Mouse (Mus musculus) lung, postnatal 36 days (tissue): ENCODE data around the gene Gm44511.
"Not testable (repeated sequence)": the region's sequence is repeated elsewhere in the genome, so short reads cannot be mapped to it uniquely, and the experiment has no call there.

Source experiments
- DNase-seq: peaks from one replicate; pipeline ENCODE4 v3.0.0; 2022; ENCODE audit warnings: mixed read lengths

The Gm44511 gene

DNA sequence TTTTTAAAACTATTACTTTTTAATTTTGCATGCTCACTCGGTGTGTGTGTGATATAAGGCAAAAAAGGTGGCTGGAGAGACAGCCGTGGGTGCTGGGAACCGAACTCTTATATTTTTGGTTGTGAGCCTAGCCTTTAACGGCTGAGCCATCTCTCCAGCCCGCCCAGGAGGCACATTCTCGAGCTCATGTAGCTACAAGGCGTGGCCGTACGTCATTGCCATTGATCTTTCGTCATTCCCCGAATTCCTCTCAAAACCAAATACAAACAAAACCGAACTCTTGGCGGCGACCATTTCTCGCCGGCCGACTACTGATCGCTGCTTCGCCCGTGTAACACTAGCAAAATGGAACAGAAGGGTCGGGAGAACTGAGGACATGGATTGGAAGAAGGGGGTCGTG lies 66.1 kb downstream of the Gm44511 start:
- DNase-seq, result peak; percentile 94

DNA sequence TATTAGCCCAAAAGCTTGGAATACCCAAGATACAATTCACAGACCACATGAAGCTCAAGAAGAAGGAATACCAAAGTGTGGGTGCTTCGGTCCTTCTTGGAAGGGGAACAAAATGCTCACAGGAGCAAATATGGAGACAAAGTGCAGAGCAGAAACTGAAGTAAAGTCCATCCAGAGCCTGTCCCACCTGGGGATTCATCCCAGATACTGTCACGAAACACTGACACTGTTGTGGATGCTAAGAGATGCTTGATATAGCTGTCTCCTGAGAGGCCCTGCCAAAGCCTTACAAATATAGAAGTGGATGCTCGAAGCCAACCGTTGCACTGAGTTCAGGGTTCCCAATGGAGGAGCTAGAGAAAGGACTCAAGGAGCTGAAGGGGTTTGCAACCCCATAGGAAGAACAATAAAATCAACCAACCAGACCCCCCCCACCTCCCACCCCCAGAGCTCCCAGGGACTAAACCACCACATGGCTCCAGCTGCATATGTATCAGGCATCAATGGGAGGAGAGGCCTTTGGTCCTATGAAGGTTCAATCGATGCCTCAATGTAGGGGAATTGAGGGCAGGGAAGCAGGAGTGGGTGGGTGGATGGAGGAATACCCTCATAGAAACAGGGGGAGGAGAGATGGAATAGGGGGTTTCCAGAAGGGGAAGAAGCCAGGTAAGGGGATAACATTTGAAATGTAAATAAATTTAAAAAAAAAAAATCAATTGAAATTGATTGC lies 66.7 kb downstream of the Gm44511 start:
- DNase-seq, result no peak

DNA sequence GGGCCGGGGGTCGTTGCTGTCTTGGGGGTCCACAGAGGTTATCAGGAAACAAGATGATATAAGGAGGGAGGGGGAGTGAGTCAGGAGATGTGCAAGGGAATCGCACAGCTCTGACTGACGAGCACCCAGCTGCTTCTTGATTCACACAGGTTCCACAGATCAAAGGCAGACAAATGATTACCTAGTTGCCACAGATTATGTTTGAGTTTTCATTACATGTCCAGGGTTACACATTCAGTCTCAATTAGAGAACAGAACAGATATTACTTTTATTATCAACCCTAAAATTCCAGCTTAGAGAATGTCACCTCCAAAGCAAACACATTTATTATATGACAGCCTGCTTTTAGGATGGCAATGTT lies 70.7 kb downstream of the Gm44511 start:
- not testable (repeated sequence) for DNase-seq

DNA sequence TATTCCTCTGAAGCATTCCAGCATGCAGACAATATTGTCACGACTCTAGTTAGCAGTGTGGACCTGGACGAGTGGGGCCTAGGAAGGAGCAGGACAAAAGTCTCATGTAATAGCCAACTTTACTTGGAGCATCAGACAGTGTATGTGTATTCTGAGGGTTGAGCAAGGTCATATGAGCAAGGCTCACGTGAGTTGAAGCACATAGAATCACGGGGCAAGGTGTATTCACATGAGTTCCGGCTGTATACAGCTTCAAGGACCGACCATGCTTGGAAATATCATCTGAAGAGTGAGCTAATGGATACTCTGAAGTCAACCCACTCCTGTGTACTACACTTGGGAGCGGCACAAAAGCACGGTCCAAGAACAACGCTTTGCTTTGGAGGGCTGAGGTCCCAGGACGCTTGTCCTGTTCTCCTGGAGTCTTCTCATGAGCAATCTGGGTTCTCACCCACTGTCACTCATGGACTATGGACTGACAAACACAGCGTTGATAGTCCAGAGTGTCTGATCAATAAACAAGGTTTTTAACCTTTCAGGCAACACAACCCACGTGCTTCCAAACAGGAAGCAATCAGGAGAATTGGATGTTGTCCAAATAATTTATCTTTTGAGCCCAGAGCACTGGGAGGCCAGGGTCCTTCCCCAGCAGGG lies 71.2 kb downstream of the Gm44511 start:
- DNase-seq, result not testable (repeated sequence)

DNA sequence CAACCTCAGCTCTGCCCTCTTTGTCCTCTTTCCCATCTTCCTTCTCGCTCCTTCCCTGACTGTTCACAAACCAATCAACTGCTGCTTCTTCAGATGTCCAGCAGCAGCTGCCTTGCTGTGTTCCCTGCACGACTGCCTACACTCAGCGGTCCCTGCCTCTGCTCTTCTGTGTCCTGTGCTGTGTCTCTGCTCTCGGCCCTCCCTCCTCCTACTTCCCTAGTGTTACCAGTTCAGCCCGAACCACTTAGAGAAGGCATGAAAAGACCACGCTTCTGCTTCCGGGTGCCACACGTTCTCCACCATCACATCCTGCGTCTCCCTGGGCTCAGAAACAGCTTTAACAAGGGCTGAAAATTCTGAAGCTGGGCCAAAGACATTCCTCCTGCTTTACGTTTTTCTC lies 71.8 kb downstream of the Gm44511 start:
- DNase-seq, result peak; percentile 26

DNA sequence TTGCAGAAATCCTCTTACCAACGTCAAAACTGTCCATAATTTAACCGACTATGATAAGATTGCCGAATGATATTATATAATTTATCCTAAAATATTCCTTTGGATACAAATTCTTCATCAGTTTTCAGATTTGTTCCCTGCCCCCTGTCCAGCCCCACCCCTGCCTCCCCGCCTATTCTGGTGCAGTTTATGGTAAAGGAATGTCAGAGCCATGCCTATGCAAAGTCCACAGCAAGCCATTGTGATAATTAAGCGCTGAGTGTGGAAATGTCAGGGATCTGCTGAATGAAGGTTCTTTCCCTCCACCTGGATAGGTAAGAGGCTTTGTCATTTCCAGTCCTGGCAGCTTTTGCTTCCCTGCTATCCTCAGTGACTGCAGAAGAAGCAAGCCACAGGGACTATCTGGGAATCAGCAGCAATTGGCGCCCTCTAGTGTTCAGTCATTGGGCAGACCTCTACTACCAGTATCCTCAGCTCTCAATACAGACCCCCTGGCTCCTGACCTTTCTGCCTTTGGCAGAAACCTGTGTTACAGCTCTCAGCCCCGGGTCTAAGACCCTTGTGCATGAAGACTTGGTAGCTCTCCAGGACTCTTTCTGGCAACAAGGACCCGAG lies 72.4 kb downstream of the Gm44511 start:
- DNase-seq, result peak; percentile 95

DNA sequence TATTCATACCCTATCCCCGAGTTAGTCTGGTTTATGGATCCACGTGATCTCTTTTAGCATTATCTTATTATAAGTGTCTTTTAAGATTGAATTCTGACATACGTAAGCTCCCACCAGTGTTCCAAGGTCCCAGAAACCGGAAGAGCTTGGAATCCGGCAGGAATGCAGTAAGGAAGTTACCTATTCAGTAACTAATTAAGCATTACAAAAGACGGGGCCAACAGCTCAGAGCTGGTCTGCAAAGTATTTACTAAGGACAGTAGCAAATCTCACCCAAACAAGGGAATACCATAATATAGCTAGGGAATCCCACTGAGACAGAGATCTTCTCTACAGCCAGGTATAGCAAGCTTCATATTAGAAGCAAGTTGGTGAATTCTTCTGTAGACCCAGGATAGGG lies 79.1 kb downstream of the Gm44511 start:
- not testable (repeated sequence) for DNase-seq

DNA sequence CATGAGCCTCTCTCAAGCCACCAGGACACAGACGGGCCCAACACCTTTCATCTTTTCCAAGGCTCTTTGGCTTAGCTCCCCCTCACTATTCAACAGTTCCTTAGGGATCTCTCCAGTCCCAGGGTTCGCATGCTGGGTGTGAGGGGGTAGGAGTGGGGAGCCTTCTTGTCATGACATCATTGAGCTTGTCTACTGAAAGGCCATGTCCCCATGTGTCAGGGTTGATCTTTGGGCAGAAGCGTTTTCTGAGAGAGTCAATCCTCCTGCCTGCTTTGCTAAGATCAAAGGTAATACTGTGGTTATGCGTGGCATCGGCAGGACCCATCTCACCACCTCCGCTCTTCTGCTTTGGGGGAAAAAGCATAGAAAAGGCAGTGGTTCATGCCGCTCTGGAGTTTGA lies 88.7 kb downstream of the Gm44511 start:
- no peak for DNase-seq

DNA sequence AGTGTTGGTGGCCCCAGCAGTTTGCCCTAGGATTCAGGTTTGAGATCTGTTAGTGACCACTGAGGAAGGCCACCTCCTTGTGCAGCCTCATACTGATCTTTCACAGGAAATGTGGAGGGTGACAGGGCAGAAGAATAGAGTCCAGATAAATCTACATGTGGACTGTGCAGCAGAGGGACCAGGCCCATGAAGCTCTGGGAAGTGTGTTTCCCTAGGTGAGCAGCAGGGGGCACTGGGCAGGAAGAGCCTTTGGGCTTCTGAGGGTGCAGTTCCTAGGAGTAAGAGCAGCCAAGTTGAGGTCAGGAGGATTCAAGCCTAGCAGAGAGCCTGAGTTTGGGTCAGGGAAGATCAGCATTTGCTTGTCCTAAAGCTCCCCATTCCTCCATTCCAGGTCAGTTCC lies 90.0 kb downstream of the Gm44511 start:
- peak; percentile 52 for DNase-seq

DNA sequence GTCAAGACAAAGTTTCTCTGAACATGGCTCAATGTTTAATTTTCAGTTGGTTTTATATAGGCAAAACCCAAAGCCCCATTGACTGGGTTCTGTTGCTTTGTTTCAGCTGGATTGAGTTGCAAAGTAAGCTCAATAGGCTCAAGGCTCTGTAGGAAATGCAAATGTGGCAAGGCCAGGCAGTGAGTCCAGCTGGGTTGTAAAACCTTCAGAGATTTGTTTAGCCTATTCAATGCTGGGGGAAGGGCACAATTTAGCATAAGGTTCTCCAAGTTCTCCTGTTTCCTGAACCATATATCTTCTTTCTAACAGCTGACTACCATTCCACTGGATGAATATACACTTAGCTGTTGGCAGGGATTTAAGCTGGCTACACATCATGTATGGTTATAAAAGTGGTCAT lies 91.2 kb downstream of the Gm44511 start:
- no peak for DNase-seq

DNA sequence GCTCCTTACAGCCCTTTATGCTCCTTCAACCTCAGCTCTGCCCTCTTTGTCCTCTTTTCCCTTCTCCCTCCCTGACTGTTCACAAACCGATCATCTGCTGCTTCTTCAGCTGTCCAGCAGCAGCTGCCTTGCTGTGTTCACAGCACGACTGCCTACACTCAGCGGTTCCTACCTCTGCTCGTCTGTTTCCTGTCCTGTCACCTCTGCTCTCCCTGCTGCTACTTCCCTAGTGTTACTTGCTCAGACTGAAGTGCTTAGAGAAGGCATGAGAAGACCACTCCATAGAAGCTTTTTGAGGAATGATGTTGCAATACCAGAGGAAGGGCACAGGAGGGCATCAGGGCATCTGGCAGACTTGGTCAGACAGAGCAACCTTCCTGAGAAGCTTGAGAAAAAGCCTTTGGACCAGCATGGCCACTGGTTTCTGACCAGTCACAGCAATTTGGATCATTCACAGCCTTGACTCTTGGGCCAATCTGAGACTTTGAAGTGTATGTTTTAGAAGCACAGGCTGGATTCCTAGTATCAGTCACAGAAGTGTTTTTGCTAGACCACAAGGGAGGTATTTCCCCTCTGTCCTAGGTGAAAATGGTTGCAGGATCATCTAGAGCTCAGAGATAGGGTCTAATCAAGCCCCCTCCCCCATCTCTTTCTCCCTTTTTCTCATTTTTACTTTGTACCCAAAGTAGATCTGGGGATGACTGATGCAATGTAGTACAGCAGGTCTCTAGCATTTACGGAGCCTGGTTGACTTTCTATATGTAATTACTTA lies 92.0 kb downstream of the Gm44511 start:
- peak; percentile 17 for DNase-seq

DNA sequence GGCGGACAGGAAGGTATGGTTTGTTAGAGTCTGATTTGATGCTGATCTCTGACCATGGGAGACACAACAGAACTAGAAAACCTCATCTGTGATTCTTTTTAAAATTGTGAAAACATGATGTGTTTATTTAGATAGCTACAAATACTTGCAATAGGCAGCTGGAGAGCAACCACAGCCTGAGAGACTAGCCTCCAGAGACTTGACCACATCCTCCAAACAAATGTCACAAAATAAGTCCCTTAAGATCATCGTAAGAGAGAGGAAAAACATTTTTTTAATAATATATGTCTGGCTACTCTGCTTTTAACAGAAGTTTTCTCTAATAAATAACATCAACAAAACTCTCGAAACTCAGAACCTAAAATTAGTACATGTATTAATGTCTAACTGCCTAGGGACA lies 94.1 kb downstream of the Gm44511 start:
- DNase-seq, result peak; percentile 6
